Mouse (Mus musculus): ENCODE data around the gene Sox9. TPM values are rescaled to one million over a fixed set of nuclear protein-coding genes. Genes with fewer than 3 reads are reported as not detected.

The Sox9 gene
- polyA plus RNA-seq (2014; fragmentation: Nextera tagmentation; extraction: Ambion mirVana), result 165 and 180 TPM in 2 replicates

- H3K27me3 ChIP-seq (ENCODE audit: control insufficient read depth, insufficient read depth, low read length), result no peaks in the 10 kb centered on the region
- H3K27ac ChIP-seq (ENCODE audit: low read depth, low read length), result peak within 1 kb of the TSS; percentile 94
- 0% methylated on average over 13 of the region's 15 CpGs for WGBS
- H3K4me2 ChIP-seq (ENCODE audit: low read depth, low read length, severe bottlenecking), result peak within 1 kb of the TSS; percentile 87
- peak within 1 kb of the TSS; percentile 90 for H3K4me3 ChIP-seq (ENCODE audit: low read depth, low read length)
- ATAC-seq (replicated peaks; ENCODE audit: low FRiP score), result peak; percentile 90
- no peaks in the 10 kb centered on the region for H3K9me3 ChIP-seq (ENCODE audit: control insufficient read depth, low read length)
- peak within 1 kb of the TSS; percentile 97 for H3K9ac ChIP-seq (ENCODE audit: low read length)
- peak; percentile 96 for DNase-seq (ENCODE audit: low spot score)
- no peaks in the 10 kb centered on the region; the same call in 1 of the 2 replicates for H3K36me3 ChIP-seq (ENCODE audit: control insufficient read depth, insufficient read depth, low read length)
- peaks cover 34% of the 10 kb centered on the region; the same call in 1 of the 2 replicates for H3K4me1 ChIP-seq (replicated peaks; ENCODE audit: control insufficient read depth, insufficient read depth, low read length)
These were observed at the start of gene Sox9 for GRCm38 (mm10) chr11:112781994-112782356. Gene Sox9 (plus strand): TSS chr11:112782224.

- Histone ChIP-seq H3K4me2 (ENCODE audit: low read depth, low read length, severe bottlenecking) (no peak overlapping the region), H3K4me3 (ENCODE audit: low read depth, low read length) (no peak overlapping the region), H3K9ac (ENCODE audit: low read length) (no peak overlapping the region), H3K9me3 (ENCODE audit: control insufficient read depth, low read length) (no peaks in the 10 kb centered on the region), H3K27ac (ENCODE audit: low read depth, low read length) (no peak overlapping the region), H3K27me3 (ENCODE audit: control insufficient read depth, insufficient read depth, low read length) (no peaks in the 10 kb centered on the region), H3K36me3 (ENCODE audit: control insufficient read depth, insufficient read depth, low read length) (no peaks in the 10 kb centered on the region), H3K4me1 (replicated peaks; ENCODE audit: control insufficient read depth, insufficient read depth, low read length) (0 out of 2 replicates have a peak, but pooled peaks cover 4% of the 10 kb centered on the region)
- WGBS, result 83% methylated on average over 7 of the region's 7 CpGs
- DNase-seq (ENCODE audit: low spot score), result no peak
- ATAC-seq (replicated peaks; ENCODE audit: low FRiP score), result no peak
These were observed 49.6 kb upstream of the Sox9 start for GRCm38 (mm10) chr11:112732401-112732800.

GRCm38 (mm10) chr11:112737071-112737470, 45.0 kb upstream of the Sox9 start:
- 77% methylated on average over 5 of the region's 5 CpGs for WGBS
- Histone ChIP-seq H3K4me1 (replicated peaks; ENCODE audit: control insufficient read depth, insufficient read depth, low read length) (no peaks in the 10 kb centered on the region), H3K27me3 (ENCODE audit: control insufficient read depth, insufficient read depth, low read length) (no peaks in the 10 kb centered on the region), H3K4me3 (ENCODE audit: low read depth, low read length) (no peak overlapping the region), H3K4me2 (ENCODE audit: low read depth, low read length, severe bottlenecking) (no peak overlapping the region), H3K27ac (ENCODE audit: low read depth, low read length) (no peak overlapping the region), H3K9ac (ENCODE audit: low read length) (no peak overlapping the region), H3K9me3 (ENCODE audit: control insufficient read depth, low read length) (no peaks in the 10 kb centered on the region), H3K36me3 (ENCODE audit: control insufficient read depth, insufficient read depth, low read length) (no peaks in the 10 kb centered on the region)
- ATAC-seq (replicated peaks; ENCODE audit: low FRiP score), result no peak
- no peak for DNase-seq (ENCODE audit: low spot score)

GRCm38 (mm10) chr11:112739681-112740080, 42.3 kb upstream of the Sox9 start:
- DNase-seq (ENCODE audit: low spot score), result no peak
- H3K9ac ChIP-seq (ENCODE audit: low read length), result no peak overlapping the region
- no peaks in the 10 kb centered on the region for H3K36me3 ChIP-seq (ENCODE audit: control insufficient read depth, insufficient read depth, low read length)
- no peak overlapping the region for H3K4me2 ChIP-seq (ENCODE audit: low read depth, low read length, severe bottlenecking)
- no peak for ATAC-seq (replicated peaks; ENCODE audit: low FRiP score)
- WGBS, result 96% methylated on average over 1 of the region's 1 CpGs
- H3K4me3 ChIP-seq (ENCODE audit: low read depth, low read length), result no peak overlapping the region
- no peaks in the 10 kb centered on the region for H3K4me1 ChIP-seq (replicated peaks; ENCODE audit: control insufficient read depth, insufficient read depth, low read length)
- no peaks in the 10 kb centered on the region for H3K27me3 ChIP-seq (ENCODE audit: control insufficient read depth, insufficient read depth, low read length)
- H3K27ac ChIP-seq (ENCODE audit: low read depth, low read length), result no peak overlapping the region
- no peaks in the 10 kb centered on the region for H3K9me3 ChIP-seq (ENCODE audit: control insufficient read depth, low read length)

GRCm38 (mm10) chr11:112756516-112756915, 25.5 kb upstream of the Sox9 start:
- Histone ChIP-seq H3K4me1 (replicated peaks; ENCODE audit: control insufficient read depth, insufficient read depth, low read length) (peaks cover 8% of the 10 kb centered on the region; the same call in 1 of the 2 replicates), H3K27ac (ENCODE audit: low read depth, low read length) (no peak overlapping the region), H3K9ac (ENCODE audit: low read length) (no peak overlapping the region), H3K9me3 (ENCODE audit: control insufficient read depth, low read length) (no peaks in the 10 kb centered on the region), H3K4me3 (ENCODE audit: low read depth, low read length) (no peak overlapping the region), H3K4me2 (ENCODE audit: low read depth, low read length, severe bottlenecking) (no peak overlapping the region), H3K27me3 (ENCODE audit: control insufficient read depth, insufficient read depth, low read length) (no peaks in the 10 kb centered on the region), H3K36me3 (ENCODE audit: control insufficient read depth, insufficient read depth, low read length) (no peaks in the 10 kb centered on the region)
- no peak for DNase-seq (ENCODE audit: low spot score)
- WGBS, result 3% methylated on average over 4 of the region's 4 CpGs
- ATAC-seq (replicated peaks; ENCODE audit: low FRiP score), result peak; percentile 55

GRCm38 (mm10) chr11:112758056-112758455, 24.0 kb upstream of the Sox9 start:
- WGBS, result 77% methylated on average over 9 of the region's 9 CpGs

GRCm38 (mm10) chr11:112766956-112767355, 15.1 kb upstream of the Sox9 start:
- Histone ChIP-seq H3K4me2 (ENCODE audit: low read depth, low read length, severe bottlenecking) (no peak overlapping the region), H3K9me3 (ENCODE audit: control insufficient read depth, low read length) (no peaks in the 10 kb centered on the region), H3K27me3 (ENCODE audit: control insufficient read depth, insufficient read depth, low read length) (no peaks in the 10 kb centered on the region), H3K36me3 (ENCODE audit: control insufficient read depth, insufficient read depth, low read length) (no peaks in the 10 kb centered on the region), H3K27ac (ENCODE audit: low read depth, low read length) (no peak overlapping the region), H3K4me1 (replicated peaks; ENCODE audit: control insufficient read depth, insufficient read depth, low read length) (0 out of 2 replicates have a peak, but pooled peaks cover 2% of the 10 kb centered on the region), H3K4me3 (ENCODE audit: low read depth, low read length) (no peak overlapping the region), H3K9ac (ENCODE audit: low read length) (no peak overlapping the region)
- 93% methylated on average over 4 of the region's 4 CpGs for WGBS
- ATAC-seq (replicated peaks; ENCODE audit: low FRiP score) (no peak), DNase-seq (ENCODE audit: low spot score) (no peak)

More at GRCm38 (mm10) chr11:112758056-112758455, 24.0 kb upstream of the Sox9 start:
- Histone ChIP-seq H3K4me3 (ENCODE audit: low read depth, low read length) (no peak overlapping the region), H3K9me3 (ENCODE audit: control insufficient read depth, low read length) (no peaks in the 10 kb centered on the region), H3K36me3 (ENCODE audit: control insufficient read depth, insufficient read depth, low read length) (no peaks in the 10 kb centered on the region), H3K27me3 (ENCODE audit: control insufficient read depth, insufficient read depth, low read length) (no peaks in the 10 kb centered on the region), H3K4me1 (replicated peaks; ENCODE audit: control insufficient read depth, insufficient read depth, low read length) (peaks cover 8% of the 10 kb centered on the region; the same call in 1 of the 2 replicates), H3K4me2 (ENCODE audit: low read depth, low read length, severe bottlenecking) (no peak overlapping the region), H3K27ac (ENCODE audit: low read depth, low read length) (no peak overlapping the region), H3K9ac (ENCODE audit: low read length) (no peak overlapping the region)
- DNase-seq (ENCODE audit: low spot score) (no peak), ATAC-seq (replicated peaks; ENCODE audit: low FRiP score) (no peak)

- H3K4me3 ChIP-seq (ENCODE audit: low read depth, low read length), result no peak overlapping the region
- DNase-seq (ENCODE audit: low spot score), result peak; percentile 15
These were observed 14.4 kb upstream of the Sox9 start for GRCm38 (mm10) chr11:112767531-112768041.

DNA sequence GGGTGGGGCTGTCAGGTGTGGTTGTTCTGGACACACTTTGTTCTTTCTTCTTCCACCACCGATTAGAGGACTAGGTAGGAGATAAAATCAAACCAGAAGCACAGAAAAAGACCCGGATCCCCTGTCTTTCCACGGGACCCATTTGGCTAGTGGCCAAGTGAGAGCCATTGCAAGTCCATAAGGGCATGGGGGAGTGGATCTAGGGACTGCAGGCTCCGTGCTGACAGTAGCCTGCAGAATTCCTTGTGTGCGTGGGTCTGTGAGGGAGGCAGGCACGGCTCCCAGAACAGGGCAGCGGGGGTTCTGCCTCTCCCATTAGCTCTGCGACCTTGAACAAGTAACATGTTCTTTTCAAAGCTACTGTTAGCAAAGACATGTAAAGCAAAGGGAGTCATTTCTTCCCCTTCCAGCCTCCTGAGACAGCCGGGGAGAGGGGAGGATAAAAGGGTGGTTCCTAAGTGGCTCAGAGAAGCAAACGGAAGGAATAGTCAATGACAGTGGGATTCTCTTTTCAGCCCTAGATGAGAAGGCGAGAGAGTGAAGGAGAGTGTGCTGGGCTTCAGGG, 9.2 kb upstream of the Sox9 start:
- H3K27me3 ChIP-seq (ENCODE audit: control insufficient read depth, insufficient read depth, low read length), result no peaks in the 10 kb centered on the region
- peak overlapping the region; percentile 14; the same call in 1 of the 2 replicates for H3K9ac ChIP-seq (ENCODE audit: low read length)
- no peak overlapping the region for H3K4me2 ChIP-seq (ENCODE audit: low read depth, low read length, severe bottlenecking)
- 63% methylated on average over 11 of the region's 11 CpGs for WGBS
- no peaks in the 10 kb centered on the region for H3K36me3 ChIP-seq (ENCODE audit: control insufficient read depth, insufficient read depth, low read length)
- DNase-seq (ENCODE audit: low spot score), result no peak
- ATAC-seq (replicated peaks; ENCODE audit: low FRiP score), result no peak
- H3K27ac ChIP-seq (ENCODE audit: low read depth, low read length), result no peak overlapping the region
- H3K4me3 ChIP-seq (ENCODE audit: low read depth, low read length), result no peak overlapping the region
- peaks cover 8% of the 10 kb centered on the region; the same call in 1 of the 2 replicates for H3K4me1 ChIP-seq (replicated peaks; ENCODE audit: control insufficient read depth, insufficient read depth, low read length)
- no peaks in the 10 kb centered on the region for H3K9me3 ChIP-seq (ENCODE audit: control insufficient read depth, low read length)

More at GRCm38 (mm10) chr11:112767531-112768041, 14.4 kb upstream of the Sox9 start:
- no peak for ATAC-seq (replicated peaks; ENCODE audit: low FRiP score)
- Histone ChIP-seq H3K27me3 (ENCODE audit: control insufficient read depth, insufficient read depth, low read length) (no peaks in the 10 kb centered on the region), H3K9me3 (ENCODE audit: control insufficient read depth, low read length) (no peaks in the 10 kb centered on the region), H3K4me2 (ENCODE audit: low read depth, low read length, severe bottlenecking) (no peak overlapping the region), H3K36me3 (ENCODE audit: control insufficient read depth, insufficient read depth, low read length) (no peaks in the 10 kb centered on the region), H3K9ac (ENCODE audit: low read length) (no peak overlapping the region), H3K27ac (ENCODE audit: low read depth, low read length) (no peak overlapping the region), H3K4me1 (replicated peaks; ENCODE audit: control insufficient read depth, insufficient read depth, low read length) (0 out of 2 replicates have a peak, but pooled peaks cover 2% of the 10 kb centered on the region)
- 85% methylated on average over 15 of the region's 15 CpGs for WGBS

All from forebrain, embryonic 11.5 days (tissue).